Mouse (Mus musculus): ENCODE data around the gene Tbx5.
"Not testable (repeated sequence)": the region's sequence is repeated elsewhere in the genome, so short reads cannot be mapped to it uniquely, and the experiment has no call there.

Tbx5 gene

GRCm38 (mm10) chr5:119842701-119843393 lies 10.4 kb downstream of the Tbx5 start:
- DNase-seq = no peak

DNA sequence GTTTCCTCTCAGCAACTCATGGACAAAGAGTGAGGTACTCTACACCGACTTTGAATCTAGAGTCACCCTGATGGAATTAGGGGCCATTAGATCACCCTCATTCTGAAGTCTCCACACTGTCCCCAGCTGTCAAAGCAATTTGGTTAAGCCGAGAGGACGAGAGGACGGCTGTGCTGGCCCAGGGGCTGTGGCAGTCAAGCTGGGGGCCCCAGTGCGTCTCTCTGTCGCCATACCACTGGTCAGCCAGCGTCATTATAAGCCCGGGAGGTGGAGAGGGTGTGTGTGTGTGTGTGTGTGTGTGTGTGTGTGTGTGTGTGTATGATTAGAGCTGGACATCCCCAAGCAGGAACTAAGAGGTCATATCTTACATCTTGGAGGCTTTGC lies 10.9 kb downstream of the Tbx5 start:
- DNase-seq = no peak

DNA sequence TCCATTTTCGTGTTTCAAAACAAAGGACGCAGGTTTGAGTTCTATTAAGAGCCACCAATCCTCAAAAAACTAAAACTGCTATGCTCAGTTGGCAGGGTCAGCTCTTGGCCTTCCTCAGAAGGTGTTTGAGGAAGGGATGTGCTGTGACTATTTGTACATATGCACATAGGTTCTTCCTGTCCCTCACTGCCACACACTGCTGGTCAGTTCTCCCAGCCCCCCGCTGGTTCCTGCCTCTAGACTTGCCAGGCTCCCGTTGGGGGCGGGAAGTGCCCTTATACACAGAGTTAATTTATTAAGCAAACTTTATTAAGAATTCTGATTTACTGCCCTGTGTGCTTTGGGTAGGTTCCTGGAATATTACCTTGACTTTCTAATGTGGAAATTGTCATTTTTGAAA lies 11.9 kb downstream of the Tbx5 start:
- no peak for DNase-seq

GRCm38 (mm10) chr5:119844994-119845393 lies 12.5 kb downstream of the Tbx5 start:
- no peak for DNase-seq

DNA sequence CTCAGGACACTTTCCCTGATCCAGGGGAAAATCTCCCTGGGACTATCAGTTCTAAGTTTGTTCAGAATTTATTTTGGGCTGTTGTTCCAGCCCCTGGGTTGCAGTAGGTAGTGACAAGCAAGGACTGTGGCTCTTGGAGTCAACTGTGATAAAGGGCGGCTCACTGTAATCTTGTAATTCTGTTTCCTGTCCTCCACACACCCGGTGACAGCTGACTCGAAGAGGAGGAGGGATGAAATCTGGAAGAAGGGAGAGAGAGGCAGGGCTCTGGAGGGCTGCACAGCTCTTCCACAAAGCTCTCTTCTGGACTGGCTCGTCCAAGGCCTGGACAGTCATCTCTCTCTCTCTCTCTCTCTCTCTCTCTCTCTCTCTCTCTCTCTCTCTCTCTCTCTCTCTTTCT lies 24.6 kb downstream of the Tbx5 start:
- DNase-seq = no peak

- no peak for DNase-seq
Measured at GRCm38 (mm10) chr5:119861301-119861700, 28.8 kb downstream of the Tbx5 start.

GRCm38 (mm10) chr5:119862431-119862830 lies 30.0 kb downstream of the Tbx5 start:
- no peak for DNase-seq

GRCm38 (mm10) chr5:119866277-119867235 lies 34.1 kb downstream of the Tbx5 start:
- no peak for DNase-seq

GRCm38 (mm10) chr5:119867986-119868385 lies 35.5 kb downstream of the Tbx5 start:
- no peak for DNase-seq

- DNase-seq = no peak
Measured at GRCm38 (mm10) chr5:119875421-119875820, 43.0 kb downstream of the Tbx5 start.

DNA sequence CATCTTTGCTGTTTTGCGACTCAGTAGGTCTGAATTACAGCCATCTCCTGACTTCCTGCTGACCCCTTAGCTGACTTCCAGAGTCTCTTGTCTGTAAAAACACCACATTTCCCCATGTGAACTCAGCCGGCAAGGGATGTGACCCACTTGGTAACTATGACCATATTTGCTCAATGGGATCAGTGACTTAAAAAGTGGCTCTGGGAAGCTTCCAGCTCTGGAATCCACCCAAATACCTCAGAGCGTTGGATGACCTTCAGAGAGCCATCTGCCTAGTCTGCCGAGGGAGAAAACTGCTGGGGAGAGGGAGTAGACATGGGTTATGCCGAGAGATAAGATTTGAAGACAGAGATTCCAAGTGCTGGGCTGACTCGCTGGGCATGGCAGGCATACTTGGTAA lies 44.7 kb downstream of the Tbx5 start:
- DNase-seq = no peak

- peak in 1 of 2 experiments; percentile 7 for DNase-seq
Measured at GRCm38 (mm10) chr5:119885595-119885994, 53.1 kb downstream of the Tbx5 start.

- no peak for DNase-seq
Measured at GRCm38 (mm10) chr5:119887381-119887780, 54.9 kb downstream of the Tbx5 start.

DNA sequence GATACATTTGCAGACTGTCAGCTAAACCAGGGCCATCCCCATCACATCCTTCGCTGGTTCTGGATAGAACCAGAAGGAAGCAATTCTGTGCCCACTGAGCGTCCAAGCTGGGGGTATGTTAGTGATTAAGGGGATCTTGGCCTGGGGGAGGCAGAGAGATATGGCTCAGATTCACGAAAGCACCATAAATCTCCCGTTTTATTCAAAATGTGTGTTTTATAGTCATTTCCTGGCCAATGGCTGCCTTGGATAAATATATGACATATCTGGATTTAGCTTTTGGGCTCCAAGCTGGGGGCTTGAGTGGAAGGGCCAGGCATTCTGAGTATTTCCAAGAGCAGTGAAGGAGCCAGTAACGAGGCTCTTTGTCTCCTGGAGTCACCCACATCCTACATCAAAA lies 59.5 kb downstream of the Tbx5 start:
- no peak for DNase-seq

DNA sequence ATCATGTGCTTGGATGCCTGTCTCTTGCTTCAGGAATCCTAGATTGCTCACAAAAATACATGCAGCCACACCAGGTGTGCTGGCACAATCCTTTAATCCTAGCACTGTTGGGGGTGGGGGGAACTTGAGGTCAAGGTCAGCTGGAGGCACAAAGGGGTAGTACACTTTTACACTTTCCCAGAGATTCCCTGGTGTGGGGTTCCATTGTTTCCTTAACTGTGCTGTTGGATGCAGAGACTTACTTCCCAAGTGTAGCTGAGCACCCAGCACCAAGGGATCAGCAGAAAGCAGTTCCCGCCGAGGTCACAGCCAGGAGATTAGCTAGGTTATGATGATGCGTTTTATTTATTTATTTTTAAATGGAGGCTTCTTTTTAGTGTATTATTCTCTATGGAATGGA lies 60.6 kb downstream of the Tbx5 start:
- DNase-seq = no peak

DNA sequence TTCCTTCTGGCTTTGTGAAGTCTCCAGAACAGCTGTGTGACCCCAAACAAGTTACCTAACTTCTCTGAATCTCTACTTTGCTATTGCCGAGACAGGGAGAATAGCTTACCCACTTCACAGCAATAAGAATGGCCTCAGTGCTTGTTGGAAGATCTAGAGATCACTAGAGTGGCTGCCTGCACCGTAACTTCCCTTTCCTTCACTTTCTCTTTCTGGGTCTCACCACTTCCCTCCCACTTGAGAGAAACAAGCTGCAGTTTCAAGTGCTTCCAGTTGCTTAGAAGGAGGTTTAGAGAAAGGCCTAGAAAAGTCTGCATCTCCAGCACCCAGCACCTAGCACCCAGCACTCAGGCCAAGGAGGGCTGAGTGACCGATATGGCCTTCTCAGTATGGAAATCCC lies 64.1 kb downstream of the Tbx5 start:
- no peak for DNase-seq

DNA sequence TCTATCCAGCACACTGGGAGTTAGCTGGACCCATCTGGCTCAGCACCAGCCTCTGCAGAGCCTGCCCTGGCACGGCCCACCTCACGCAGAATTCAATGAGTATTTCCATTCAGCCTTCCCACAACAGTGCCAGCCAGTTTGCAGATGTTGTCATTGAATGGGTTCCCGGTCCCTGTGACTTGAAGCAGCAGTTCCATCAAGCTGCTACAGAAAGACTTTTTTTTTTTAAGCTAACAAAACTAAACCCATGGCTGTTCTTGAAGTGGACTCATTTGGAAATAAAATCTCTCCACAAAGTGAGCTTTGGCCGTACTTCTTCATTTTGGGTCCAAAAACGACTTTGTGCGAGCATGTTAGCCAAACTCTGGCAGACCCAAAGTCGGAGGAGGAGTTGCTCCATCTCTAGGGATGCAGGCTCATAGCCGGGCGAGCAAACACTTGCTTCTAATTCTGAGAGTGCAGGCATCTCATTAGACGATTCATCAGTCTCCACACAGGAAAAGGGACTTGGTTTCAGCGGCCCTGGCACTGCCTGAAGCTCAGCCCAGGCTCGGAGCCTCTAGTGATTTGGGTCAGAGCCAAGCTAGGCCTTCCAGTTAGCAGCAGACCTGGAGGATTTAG lies 84.2 kb downstream of the Tbx5 start:
- DNase-seq = no peak

- not testable (repeated sequence) for DNase-seq
Measured at GRCm38 (mm10) chr5:119918381-119918780, 85.9 kb downstream of the Tbx5 start.

- no peak for DNase-seq
Measured at GRCm38 (mm10) chr5:119920941-119921340, 88.5 kb downstream of the Tbx5 start.

- DNase-seq = no peak
Measured at GRCm38 (mm10) chr5:119922229-119922628, 89.8 kb downstream of the Tbx5 start.
